Mouse (Mus musculus) CH12.LX (cell line): ENCODE results near the gene Ufd1. TPM values are rescaled to one million over a fixed set of nuclear protein-coding genes. Genes with fewer than 3 reads are reported as not detected.

Experiments used
- DNase-seq: peaks from one replicate; pipeline ENCODE4 v3.0.0-alpha.2; 2013; ENCODE audit errors: extremely low read depth
- H3K27ac ChIP-seq: 2 replicates; pipeline ENCODE4 v1.5.1; 2012; ENCODE audit warnings: low read depth, mild to moderate bottlenecking, control low read depth, moderate library complexity; ENCODE audit not compliant: insufficient read depth
- H3K27me3 ChIP-seq: replicated peaks from 2 replicates; pipeline ENCODE3; 2012; ENCODE audit warnings: inconsistent platforms
- H3K36me3 ChIP-seq, 2 experiments: replicated peaks in 1 of 2; 2 replicates each; pipeline versions ENCODE3 to v1.6.1; 2012; ENCODE audit warnings: inconsistent platforms in 1 of 2, low read length in 1 of 2, mild to moderate bottlenecking in 1 of 2, mixed read lengths in 1 of 2, moderate library complexity in 1 of 2; ENCODE audit not compliant: control insufficient read depth in 1 of 2, insufficient read depth in 1 of 2
- H3K4me1 ChIP-seq, 2 experiments: 2 replicates each; pipeline ENCODE4 v1.6.1; 2012; ENCODE audit warnings: inconsistent platforms in 1 of 2, moderate library complexity in 1 of 2; ENCODE audit not compliant: insufficient read depth in 2 of 2, control insufficient read depth in 1 of 2
- H3K4me2 ChIP-seq: 2 replicates; pipeline ENCODE4 v1.6.1; 2012; ENCODE audit warnings: low read depth, mild to moderate bottlenecking, control low read depth; ENCODE audit not compliant: poor library complexity, insufficient read depth, severe bottlenecking
- H3K4me3 ChIP-seq, 3 experiments: fragments of 150-350 bp in 1 of 3; sonication (generic) in 1 of 3; replicated peaks in 1 of 3; 2 replicates each; pipeline versions ENCODE3 to v1.5.1; 2011 to 2012; ENCODE audit warnings: low read depth in 2 of 3, low read length in 2 of 3, mild to moderate bottlenecking in 2 of 3, moderate library complexity in 2 of 3, control low read depth in 1 of 3, improper control_type of control experiment in 1 of 3, inconsistent platforms in 1 of 3, mixed read lengths in 1 of 3; ENCODE audit not compliant: poor library complexity in 1 of 3
- H3K79me2 ChIP-seq: replicated peaks from 2 replicates; pipeline ENCODE4 v1.6.1; 2012; ENCODE audit warnings: mild to moderate bottlenecking, moderate library complexity; ENCODE audit not compliant: control insufficient read depth, poor library complexity, insufficient read depth, severe bottlenecking; ENCODE audit errors: extremely low read depth
- H3K9ac ChIP-seq: 2 replicates; pipeline ENCODE4 v1.6.1; 2012; ENCODE audit warnings: low read depth, mild to moderate bottlenecking, control low read depth, moderate library complexity; ENCODE audit not compliant: insufficient read depth
- H3K9me3 ChIP-seq: replicated peaks from 2 replicates; pipeline ENCODE3; 2012; ENCODE audit warnings: low read length, inconsistent platforms, mixed read lengths
- CHD1 ChIP-seq: IDR thresholded peaks from 2 replicates; pipeline ENCODE4 v1.6.1; 2012; ENCODE audit warnings: low read depth, low read length, improper control_type of control experiment, inconsistent platforms
- CTCF ChIP-seq, 2 experiments: IDR thresholded peaks in 1 of 2; conservative IDR thresholded peaks in 1 of 2; 2 replicates each; pipeline ENCODE4 v1.5.1; 2011 to 2012; ENCODE audit warnings: low read depth in 2 of 2, low read length in 2 of 2, improper control_type of control experiment in 1 of 2, inconsistent platforms in 1 of 2, mild to moderate bottlenecking in 1 of 2, moderate library complexity in 1 of 2
- E2F4 ChIP-seq: IDR thresholded peaks from 2 replicates; pipeline ENCODE4 v1.6.1; 2011; ENCODE audit warnings: low read depth, low read length, improper control_type of control experiment; ENCODE audit not compliant: insufficient replicate concordance
- ETS1 ChIP-seq: conservative IDR thresholded peaks from 2 replicates; pipeline ENCODE4 v1.6.1; 2012; ENCODE audit warnings: low read depth, mild to moderate bottlenecking, inconsistent platforms, low read length, improper control_type of control experiment, moderate library complexity
- JUND ChIP-seq: conservative IDR thresholded peaks from 2 replicates; pipeline ENCODE4 v1.6.1; 2011; ENCODE audit warnings: low read depth, low read length, improper control_type of control experiment
- KAT2A ChIP-seq: IDR thresholded peaks from 2 replicates; pipeline ENCODE4 v1.6.1; 2012; ENCODE audit warnings: low read length, improper control_type of control experiment, inconsistent platforms; ENCODE audit not compliant: insufficient replicate concordance
- MEF2A ChIP-seq: IDR thresholded peaks from 2 replicates; pipeline ENCODE4 v1.6.1; 2014; ENCODE audit warnings: low read depth, mild to moderate bottlenecking, inconsistent platforms, low read length, improper control_type of control experiment, borderline replicate concordance
- MYC ChIP-seq: IDR thresholded peaks from 2 replicates; pipeline ENCODE4 v1.6.1; 2011; ENCODE audit warnings: low read depth, mild to moderate bottlenecking, improper control_type of control experiment, low read length
- PAX5 ChIP-seq: IDR thresholded peaks from 2 replicates; pipeline ENCODE4 v1.6.1; 2012; ENCODE audit warnings: low read length, inconsistent platforms, mixed read lengths
- POLR2AphosphoS2 ChIP-seq: IDR thresholded peaks from 2 replicates; pipeline ENCODE4 v1.6.1; 2011; ENCODE audit warnings: low read depth, low read length, improper control_type of control experiment
- SIN3A ChIP-seq: IDR thresholded peaks from 2 replicates; pipeline ENCODE4 v1.6.1; 2012; ENCODE audit warnings: low read length, improper control_type of control experiment, inconsistent platforms
- SMC3 ChIP-seq: IDR thresholded peaks from 2 replicates; pipeline ENCODE4 v1.6.1; 2011; ENCODE audit warnings: low read depth, low read length, improper control_type of control experiment
- TCF12 ChIP-seq: IDR thresholded peaks from 2 replicates; pipeline ENCODE4 v1.6.1; 2014; ENCODE audit warnings: low read depth, mild to moderate bottlenecking, inconsistent platforms, low read length, improper control_type of control experiment
- USF1 ChIP-seq: IDR thresholded peaks from 2 replicates; pipeline ENCODE4 v1.6.1; 2014; ENCODE audit warnings: low read depth, mild to moderate bottlenecking, inconsistent platforms, low read length, improper control_type of control experiment
- USF2 ChIP-seq: conservative IDR thresholded peaks from 2 replicates; pipeline ENCODE4 v1.6.1; 2011; ENCODE audit warnings: low read depth, low read length, improper control_type of control experiment
- ZKSCAN1 ChIP-seq: IDR thresholded peaks from 2 replicates; pipeline ENCODE4 v1.6.1; 2012; ENCODE audit warnings: low read depth, inconsistent platforms, low read length, improper control_type of control experiment, borderline replicate concordance
- ZMIZ1 ChIP-seq: IDR thresholded peaks from 2 replicates; pipeline ENCODE4 v1.6.1; 2012; ENCODE audit warnings: low read depth, mild to moderate bottlenecking, inconsistent platforms, low read length, improper control_type of control experiment
- ZNF384 ChIP-seq: IDR thresholded peaks from 2 replicates; pipeline ENCODE4 v1.6.1; 2012; ENCODE audit warnings: low read depth, low read length, improper control_type of control experiment, inconsistent platforms
- dilution Hi-C: fragments of 300-500 bp; cut with MboI; formaldehyde crosslinking; loops from 2 replicates; pipeline ENCODE4 v1.14.3; 2020; ENCODE audit warnings: low sequenced_read_pairs; ENCODE audit not compliant: extremely low pct_unique_long_range_greater_than_20kb, extremely low pct_ligation_motif_present
- in situ Hi-C: fragments of 300-500 bp; cut with MboI; formaldehyde crosslinking; loops from 3 replicates; pipeline ENCODE4 v1.14.3; 2019; ENCODE audit warnings: low sequenced_read_pairs, low pct_ligation_motif_present, low pct_unique_long_range_greater_than_20kb, mixed read lengths
- polyA plus RNA-seq: library from polyadenylated mRNA; unstranded; fragments of >175 nt; gene quantifications from 2 replicates; pipeline ENCODE4 v1.2.1, GENCODE M21; 2012; ENCODE audit warnings: low read depth; ENCODE audit not compliant: insufficient read length
- total RNA-seq, 2 experiments: library from RNA; depleted of rRNA; stranded (reverse); fragments of 300-350 nt in 1 of 2; fragments of >200 nt in 1 of 2; gene quantifications; 2 replicates each; pipeline ENCODE4 v1.2.3; 2012 to 2014

The Ufd1 gene
- total and polyA plus RNA-seq, 3 experiments, result 43.6 to 80.8 (median 62.6) TPM

GRCm38 (mm10) chr16:18811468-18812384 is at the start of gene Ufd1, which contains the start of gene Cdc45 (continued):
- TF ChIP-seq ZKSCAN1, result no peak

DNA sequence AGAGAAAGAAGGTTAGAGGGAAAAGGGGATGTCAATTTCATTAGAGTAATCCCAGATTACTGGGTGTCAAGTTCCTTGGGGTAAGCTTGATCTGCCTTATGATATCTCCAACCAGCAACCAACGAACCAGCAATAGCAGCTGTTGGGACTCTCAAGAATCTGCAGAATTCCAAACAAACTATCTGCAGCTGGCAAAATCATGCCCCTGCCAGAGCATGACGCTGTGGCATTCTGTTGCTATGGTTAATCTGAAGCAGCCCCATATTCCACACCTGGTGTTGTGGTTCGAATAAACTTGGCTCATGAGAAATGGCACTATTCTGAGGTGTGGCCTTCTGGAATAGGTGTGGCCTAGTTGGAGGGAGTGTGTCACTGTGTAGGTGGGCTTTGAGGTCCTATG is 48.6 kb upstream of the Ufd1 start:
- H3K79me2 ChIP-seq, result no peaks in the 10 kb centered on the region
- no peak overlapping the region for H3K4me3 ChIP-seq
- H3K27ac ChIP-seq, result no peak overlapping the region
- H3K4me1 ChIP-seq, result no peaks in the 10 kb centered on the region
- no peak overlapping the region for H3K4me2 ChIP-seq
- H3K36me3 ChIP-seq, result no peaks in the 10 kb centered on the region
- no peak overlapping the region for H3K9ac ChIP-seq
- in situ Hi-C loops (no loop called here), dilution Hi-C loops (no loop called here)
- no peaks in the 10 kb centered on the region for H3K27me3 ChIP-seq
- peaks cover 4% of the 10 kb centered on the region for H3K9me3 ChIP-seq
- no peak for DNase-seq
- no peak for TF ChIP-seq JUND
- no peak for TF ChIP-seq CHD1
- TF ChIP-seq SMC3, result no peak
- TF ChIP-seq ZMIZ1, result no peak
- TF ChIP-seq USF2, result no peak
- TF ChIP-seq MEF2A, result no peak
- no peak for TF ChIP-seq ZNF384
- TF ChIP-seq POLR2AphosphoS2, result no peak
- TF ChIP-seq USF1, result no peak
- no peak for TF ChIP-seq KAT2A
- TF ChIP-seq MYC, result no peak
- no peak for TF ChIP-seq TCF12
- no peak for TF ChIP-seq ETS1
- no peak for TF ChIP-seq CTCF (conservative IDR thresholded peaks at IDR 0.05 in 1 of 2, IDR thresholded peaks at IDR 0.05 in 1 of 2; ENCODE audit: low read depth in 2 of 2, low read length in 2 of 2)
- no peak for TF ChIP-seq E2F4
- no peak for TF ChIP-seq PAX5

GRCm38 (mm10) chr16:18766390-18766789 is 45.2 kb upstream of the Ufd1 start:
- no peak for TF ChIP-seq SIN3A
- no peak for TF ChIP-seq SMC3
- TF ChIP-seq, all 38 proteins: peak for 0
- in situ Hi-C loops, result no loop called here
- peaks cover under 1% of the 10 kb centered on the region for H3K9me3 ChIP-seq
- no peak overlapping the region for H3K4me2 ChIP-seq
- no peaks in the 10 kb centered on the region for H3K79me2 ChIP-seq
- dilution Hi-C loops, result no loop called here
- H3K36me3 ChIP-seq, result no peaks in the 10 kb centered on the region
- no peak overlapping the region for H3K27ac ChIP-seq
- H3K4me3 ChIP-seq, result no peak overlapping the region
- no peak for DNase-seq
- H3K27me3 ChIP-seq, result no peaks in the 10 kb centered on the region
- no peaks in the 10 kb centered on the region for H3K4me1 ChIP-seq
- H3K9ac ChIP-seq, result no peak overlapping the region
